Mouse (Mus musculus) lung, postnatal 10 days (tissue): ENCODE data around the gene Fjx1.

ENCODE experiments used
- DNase-seq: peaks from one replicate; pipeline ENCODE4 v3.0.0; 2021

Gene Fjx1

GRCm38 (mm10) chr2:102416149-102416743 lies 36.1 kb downstream of the Fjx1 start:
- DNase-seq, result peak; percentile 44

- no peak for DNase-seq
Observed at GRCm38 (mm10) chr2:102412738-102413137, 39.6 kb downstream of the Fjx1 start.

GRCm38 (mm10) chr2:102410615-102411014 lies 41.7 kb downstream of the Fjx1 start:
- DNase-seq, result no peak

GRCm38 (mm10) chr2:102409741-102410140 lies 42.6 kb downstream of the Fjx1 start:
- DNase-seq, result no peak

GRCm38 (mm10) chr2:102407363-102408184 lies 44.7 kb downstream of the Fjx1 start, which contains the start of gene Trim44:
Gene Trim44 (minus strand): TSS chr2:102407828.
- peak; percentile 27 for DNase-seq

- peak; percentile 13 for DNase-seq
Observed at GRCm38 (mm10) chr2:102406324-102407304, 45.7 kb downstream of the Fjx1 start.

- no peak for DNase-seq
Observed at GRCm38 (mm10) chr2:102403982-102404381, 48.3 kb downstream of the Fjx1 start.

GRCm38 (mm10) chr2:102403306-102403705 lies 49.0 kb downstream of the Fjx1 start:
- DNase-seq, result no peak

- no peak for DNase-seq
Observed at GRCm38 (mm10) chr2:102401352-102401692, 51.0 kb downstream of the Fjx1 start.

GRCm38 (mm10) chr2:102400605-102401351 lies 51.5 kb downstream of the Fjx1 start:
- peak; percentile 94 for DNase-seq

- no peak for DNase-seq
Observed at GRCm38 (mm10) chr2:102399864-102400604, 52.3 kb downstream of the Fjx1 start.
